Mouse (Mus musculus) kidney, adult 2 months (tissue): ENCODE data around the gene Ptprn2.

ENCODE experiments used
- CTCF ChIP-seq: fragments of 200-500 bp; conservative IDR thresholded peaks from 2 replicates; pipeline ENCODE4 v1.5.1; 2011; ENCODE audit warnings: low read depth, mild to moderate bottlenecking, control low read depth, low read length, moderate library complexity, mixed read lengths; ENCODE audit not compliant: insufficient read depth, insufficient read length
- POLR2A ChIP-seq: fragments of 200-500 bp; IDR thresholded peaks from one replicate; pipeline ENCODE4 v1.6.1; 2011; ENCODE audit warnings: low read depth, low read length, control low read depth

- no peak for TF ChIP-seq CTCF
- TF ChIP-seq POLR2A = no peak
Measured at GRCm38 (mm10) chr12:117078945-117079344, 593.4 kb downstream of the Ptprn2 start.
